Mouse (Mus musculus) cerebellum, adult 8-10 months (tissue): ENCODE data around the gene Kcnc1.

Source experiments
- DNase-seq: peaks from one replicate; pipeline ENCODE4 v3.0.0; 2022

Kcnc1 gene

DNA sequence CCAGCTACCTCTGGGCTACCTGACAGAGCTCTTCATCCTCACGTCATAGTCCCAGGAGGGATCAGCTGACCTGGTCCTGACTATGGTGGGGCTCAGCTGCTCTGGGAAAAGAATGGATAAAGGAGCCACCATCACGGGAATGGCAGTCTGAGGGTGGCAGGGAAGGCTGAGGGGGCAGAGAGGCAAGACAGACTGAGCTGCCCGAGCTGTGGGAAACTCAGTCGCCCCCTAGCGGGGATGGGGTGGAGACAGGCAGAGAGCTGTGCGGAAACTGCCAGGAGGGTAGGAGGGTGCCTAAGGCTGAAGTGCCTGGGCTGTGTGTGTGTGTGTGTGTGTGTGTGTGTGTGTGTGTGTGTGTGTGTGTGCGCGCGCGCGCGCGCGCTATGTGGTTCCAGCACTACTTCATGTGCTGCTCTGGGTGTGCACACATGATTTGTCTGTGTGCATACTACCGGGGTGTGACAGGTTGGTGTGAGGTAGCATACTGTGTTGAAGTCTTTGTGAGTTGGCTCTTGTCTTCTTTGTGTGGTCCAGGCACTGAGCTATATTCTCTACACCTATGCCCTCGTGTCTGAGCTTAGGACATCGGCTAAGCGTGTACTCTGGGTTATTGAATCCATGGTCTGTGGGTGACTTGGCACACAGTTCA, 26.6 kb downstream of the Kcnc1 start:
- DNase-seq = peak; percentile 81

DNA sequence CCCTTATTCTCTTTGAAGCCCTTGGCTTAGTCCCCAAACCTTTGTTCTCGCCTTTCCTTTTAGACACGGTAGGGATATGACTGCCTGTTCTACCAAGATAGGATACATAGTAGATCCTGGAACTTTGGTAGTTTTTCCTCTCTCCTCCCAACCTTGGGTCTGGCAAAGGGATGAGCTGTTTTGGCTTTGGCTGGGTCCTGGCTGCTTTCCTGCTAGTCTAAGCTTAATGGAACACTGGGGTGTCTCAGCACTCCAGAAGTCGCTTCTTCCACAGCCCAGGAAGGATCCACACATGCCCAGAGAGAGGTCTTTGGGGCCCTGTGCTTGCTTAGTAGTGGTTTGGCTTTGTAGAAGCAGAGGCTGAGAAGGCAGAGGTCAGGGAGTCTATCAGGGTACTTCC, 27.7 kb downstream of the Kcnc1 start:
- no peak for DNase-seq

DNA sequence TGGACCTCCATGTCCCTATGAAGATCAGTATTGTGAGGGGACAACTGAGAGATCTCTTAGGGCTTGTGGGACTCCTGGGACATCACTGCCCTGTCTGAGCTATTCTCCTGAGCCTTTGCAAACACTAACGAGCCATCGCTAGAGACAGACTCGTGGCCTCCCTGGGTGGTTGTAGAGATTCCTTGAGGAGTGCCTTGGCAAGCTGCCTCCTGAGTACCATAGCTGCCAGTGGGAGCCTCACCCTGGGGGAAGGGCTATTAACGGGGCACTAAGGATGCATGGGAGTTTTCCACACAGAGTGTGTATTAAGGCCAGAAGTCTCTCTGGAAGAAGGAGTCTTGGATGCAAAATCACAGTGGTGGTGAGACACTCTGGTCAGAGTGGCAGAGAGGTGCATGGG, 28.7 kb downstream of the Kcnc1 start:
- DNase-seq = no peak

DNA sequence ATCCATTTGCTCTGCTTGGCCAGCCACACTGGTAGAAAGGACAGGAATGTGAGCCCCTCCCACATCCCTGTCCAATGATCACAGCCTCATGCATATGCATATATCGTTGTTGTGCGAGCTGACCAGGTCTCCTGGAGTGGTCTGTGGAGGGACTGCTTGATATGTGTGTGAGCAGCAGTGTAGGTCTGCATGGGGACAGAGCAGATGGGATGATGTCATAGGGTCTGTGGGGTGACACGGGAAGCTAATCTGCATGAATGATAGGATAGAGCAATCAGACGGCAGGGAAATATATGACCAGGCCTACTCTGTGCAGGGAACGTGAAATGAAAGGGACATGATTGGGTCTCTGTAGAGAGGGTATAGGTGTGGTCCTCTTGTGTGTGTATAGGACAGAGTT, 37.6 kb downstream of the Kcnc1 start:
- no peak for DNase-seq

DNA sequence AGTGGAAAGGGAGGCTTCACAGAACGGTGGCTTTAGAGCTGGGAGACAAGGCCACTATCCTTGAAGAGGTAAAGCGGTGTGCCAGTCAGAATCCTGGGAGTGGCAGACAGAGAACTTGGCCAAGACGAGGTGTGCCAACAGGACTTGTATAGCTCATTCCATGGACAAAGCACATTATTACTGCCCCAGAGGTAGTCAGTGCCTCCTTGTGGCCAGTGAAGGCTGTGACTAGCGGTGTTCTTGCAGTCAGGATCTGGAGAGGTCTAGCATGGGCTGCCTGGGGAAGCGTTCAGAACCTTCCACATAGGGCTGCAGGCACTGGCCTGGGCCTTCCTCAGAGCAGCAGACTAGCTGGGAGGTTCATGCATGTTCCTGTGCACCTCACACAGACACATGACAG, 39.5 kb downstream of the Kcnc1 start:
- DNase-seq = no peak

DNA sequence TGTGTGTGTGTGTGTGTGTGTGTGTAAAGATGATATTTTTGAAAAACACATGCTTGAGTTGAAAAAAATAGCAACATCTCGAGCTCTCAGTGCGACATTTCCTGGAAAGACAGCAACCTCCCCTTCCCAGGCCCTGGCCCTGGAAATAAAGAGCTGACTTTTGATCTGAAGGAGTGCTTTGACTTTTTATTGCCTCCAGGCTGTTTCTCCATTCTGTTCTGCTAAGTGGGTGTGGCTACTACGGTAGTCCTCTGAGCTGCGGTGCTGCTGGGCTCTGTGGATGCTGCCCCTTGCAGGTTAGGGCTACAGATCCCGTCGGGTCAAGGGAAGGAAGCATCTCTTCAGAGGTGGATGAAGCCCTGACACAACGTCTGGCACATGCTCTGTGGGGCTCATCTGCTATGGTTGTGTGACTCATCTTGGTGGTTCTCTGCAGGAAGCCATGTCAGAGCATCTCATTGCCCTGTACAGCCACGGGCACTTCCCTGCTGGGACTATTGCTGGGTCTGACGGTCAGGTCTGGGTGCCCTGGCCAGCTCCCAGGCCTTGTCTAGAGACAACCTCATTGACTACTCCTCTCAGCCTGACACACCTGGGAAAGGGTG, 42.3 kb downstream of the Kcnc1 start:
- DNase-seq = no peak

DNA sequence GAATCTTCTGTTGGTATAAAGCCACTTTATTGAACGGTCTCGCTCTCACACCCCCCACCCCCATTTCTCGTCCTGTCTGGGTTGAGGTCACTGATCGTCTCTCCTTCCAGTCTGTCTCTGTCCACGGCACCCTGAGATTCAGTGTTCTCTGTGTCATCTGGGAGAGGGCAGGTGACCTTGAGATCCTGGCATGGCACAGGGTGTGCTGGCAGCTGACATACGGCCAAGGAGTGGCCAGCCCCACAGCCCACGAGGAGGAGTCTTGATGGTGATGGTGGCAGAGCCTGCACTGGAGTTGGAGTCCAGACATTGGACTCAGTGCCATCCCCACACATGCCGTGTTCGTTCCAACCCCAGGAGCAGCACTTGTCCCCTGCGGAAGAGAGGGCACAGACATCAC, 46.9 kb downstream of the Kcnc1 start:
- no peak for DNase-seq

DNA sequence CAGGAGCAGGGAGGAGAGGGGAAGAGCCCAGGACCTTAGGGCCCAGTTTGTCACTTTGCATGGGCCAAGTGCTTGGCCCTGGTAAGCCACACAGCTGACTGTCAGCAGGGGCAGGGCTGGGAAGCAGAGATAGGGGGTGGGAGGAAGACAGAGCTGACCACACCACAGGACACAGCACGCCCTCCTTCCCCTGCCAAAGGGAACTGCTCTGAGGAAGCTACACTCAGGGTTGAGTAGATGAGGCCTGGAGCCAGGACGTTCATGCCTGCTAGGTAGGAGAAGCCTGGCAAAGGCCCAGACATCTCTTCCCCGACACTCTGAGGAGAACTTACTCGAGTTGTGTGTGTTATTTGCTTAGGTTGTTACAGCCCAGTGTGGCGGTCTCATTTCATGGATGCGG, 49.6 kb downstream of the Kcnc1 start:
- DNase-seq = peak; percentile 67

DNA sequence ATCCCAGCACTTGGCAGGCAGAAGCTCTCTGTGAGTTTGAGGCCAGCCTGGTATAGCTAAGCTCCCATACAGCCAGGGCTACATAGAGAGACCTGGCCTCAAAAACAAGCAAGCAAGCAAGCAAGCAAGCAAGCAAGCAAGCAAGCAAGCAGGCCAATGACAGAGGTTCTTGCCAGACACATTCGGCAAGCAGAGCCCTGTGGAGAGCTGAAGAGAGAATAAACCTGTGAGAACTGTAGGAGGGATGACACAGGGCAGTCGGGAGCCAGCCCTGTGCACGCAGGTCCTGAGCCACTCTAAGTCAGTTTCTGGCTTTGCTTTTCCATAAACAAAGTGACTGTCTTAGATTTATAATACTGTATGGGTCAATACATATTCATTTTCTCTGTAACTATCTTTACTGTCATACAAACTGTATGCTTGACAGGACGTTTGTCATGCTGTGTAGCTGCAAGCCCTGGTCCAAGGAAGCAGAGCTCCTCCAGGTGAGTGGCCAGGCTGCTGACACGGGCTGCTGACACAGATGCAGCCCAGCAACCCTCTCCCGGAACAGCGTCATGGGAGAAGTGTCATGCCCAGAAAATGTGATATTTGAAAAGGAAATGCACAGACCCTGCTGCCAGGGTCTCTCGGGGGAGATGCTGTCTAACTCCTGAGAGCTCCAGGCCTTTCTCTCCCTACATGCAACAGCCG, 51.3 kb downstream of the Kcnc1 start:
- DNase-seq = no peak

DNA sequence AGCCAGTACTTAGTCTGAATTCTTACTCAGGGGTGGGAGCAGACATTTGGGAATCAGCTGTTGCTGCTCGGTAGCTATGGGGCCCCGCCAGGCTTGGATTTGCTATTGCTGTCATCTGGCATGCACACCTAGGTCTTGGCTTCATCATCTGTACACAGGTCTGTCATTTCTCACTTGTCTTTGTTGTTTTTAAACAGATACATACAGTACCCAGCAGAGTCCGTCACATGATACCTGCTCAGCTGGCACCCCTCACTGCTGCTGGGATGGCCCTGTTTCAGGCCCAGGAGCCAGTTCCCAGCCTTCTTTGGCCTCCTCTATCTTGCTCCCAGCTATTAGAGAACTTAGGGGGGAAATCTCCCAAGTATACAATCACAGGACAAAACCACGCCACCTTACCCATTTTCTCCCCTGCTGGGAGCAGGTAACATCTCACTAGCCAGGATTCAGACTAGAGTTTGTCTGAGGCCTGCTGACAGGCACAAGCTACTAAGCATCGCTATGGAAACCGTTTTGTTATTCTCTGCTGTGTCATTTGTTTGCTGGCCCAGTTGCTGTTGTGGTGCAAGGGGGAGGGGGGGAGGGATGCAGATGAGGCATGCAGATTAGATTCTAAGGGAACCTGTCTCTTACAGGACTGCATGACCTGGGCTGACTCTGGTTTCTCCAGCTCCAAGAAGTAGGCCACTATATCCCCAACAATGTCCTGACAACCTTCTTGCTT, 52.8 kb downstream of the Kcnc1 start:
- no peak for DNase-seq

DNA sequence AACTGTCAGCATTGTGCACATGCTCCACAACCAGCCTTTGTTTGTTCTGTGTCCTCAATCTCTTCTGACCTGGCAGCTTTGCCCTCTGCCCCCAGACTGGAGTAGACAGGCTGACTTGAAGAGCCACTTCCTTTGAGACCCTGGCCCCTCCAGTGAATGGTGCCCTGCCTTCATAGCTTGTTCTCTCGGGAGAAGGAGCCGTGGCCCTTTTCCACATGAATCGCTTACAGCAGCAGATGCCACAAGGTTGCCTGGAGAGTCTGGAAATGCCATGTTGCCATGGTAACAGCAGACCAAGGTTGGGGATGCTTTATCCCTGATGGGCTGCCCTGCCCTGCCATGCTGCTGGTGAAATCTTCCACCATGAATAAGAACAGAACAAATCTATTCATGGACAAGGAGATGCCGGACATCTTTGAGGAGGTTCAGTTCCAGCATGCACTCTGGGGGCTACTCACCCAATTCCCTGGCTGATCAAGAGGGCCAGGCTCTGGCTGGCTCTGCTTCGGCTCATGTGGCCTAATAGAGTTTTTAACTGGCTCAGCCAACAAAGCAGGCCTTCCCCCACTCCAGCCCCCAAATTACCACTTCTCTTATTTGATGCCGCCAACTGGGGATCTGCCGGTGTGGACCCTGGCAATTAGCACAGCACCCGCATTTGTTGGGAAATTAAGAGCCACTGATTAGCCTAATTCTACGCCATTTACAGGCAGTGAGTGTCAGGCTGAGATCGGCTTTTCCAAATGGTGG, 57.8 kb downstream of the Kcnc1 start:
- peak; percentile 75 for DNase-seq

DNA sequence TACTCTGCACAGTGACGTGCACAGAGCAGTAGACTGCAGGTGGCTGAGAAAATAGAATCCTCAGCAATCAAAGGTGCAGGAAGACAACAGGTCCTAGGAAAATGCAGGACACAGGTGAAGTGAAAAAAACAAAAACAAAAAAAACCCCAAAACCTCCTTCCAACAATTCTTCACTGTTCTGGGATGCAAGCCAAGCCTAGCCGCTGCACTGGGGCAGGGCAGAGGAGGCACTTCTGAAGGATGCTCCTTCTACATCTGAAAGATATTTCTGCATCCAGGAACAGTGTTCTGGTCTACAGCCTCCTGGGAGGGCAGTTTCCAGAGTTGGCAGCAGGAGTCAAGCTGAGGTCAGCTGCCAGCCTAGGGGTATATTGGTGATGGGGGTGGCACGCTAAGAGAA, 61.6 kb downstream of the Kcnc1 start:
- no peak for DNase-seq

DNA sequence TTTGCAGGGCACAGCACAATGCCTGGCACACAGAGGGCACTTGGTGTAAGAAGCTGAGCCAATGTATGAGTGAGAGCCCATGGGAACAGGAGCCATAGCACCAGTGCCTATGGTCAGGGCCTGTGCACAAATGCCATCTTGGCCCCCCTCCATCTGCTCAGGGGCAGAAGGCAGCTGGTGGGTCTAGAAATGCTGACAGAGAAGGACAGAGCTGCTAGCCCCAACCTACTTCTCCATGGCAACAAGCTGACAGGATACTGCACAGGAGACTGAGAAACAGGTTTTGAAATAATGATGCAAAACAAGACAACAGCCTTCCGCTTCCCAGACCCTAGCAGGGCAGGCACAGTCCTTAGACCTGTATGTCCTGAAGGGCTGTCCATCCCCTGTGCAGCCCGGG, 62.9 kb downstream of the Kcnc1 start:
- peak; percentile 64 for DNase-seq

DNA sequence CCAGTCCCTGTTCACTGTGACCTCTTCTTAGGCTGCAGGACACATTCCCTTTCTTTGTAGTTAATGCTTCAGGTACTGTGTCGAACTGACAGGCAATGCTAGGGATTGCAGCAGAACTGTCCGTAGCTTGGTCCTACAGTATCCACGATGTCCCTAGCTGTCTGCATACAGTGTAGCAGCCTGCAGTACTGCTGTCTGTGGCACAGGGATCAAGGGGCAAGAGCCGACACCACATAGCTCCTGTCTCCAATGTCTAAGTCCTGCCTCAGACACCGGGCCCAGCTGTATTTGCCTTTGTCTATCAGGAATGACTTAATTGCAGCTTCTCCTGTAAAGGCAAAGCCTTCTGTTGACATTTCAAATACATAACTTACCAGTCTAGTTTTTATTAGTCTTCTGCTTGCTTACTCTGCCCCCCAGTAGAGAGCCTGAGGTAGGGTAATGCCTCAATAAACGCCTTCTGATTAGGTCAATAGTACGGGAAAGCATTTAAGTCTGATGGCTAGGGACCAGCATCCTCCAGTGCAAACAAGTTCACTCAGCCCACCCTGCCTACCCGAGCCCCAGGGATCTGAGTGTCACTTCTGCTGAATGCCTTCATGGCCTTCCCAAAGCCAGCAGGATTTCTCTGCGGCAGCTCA, 63.4 kb downstream of the Kcnc1 start:
- no peak for DNase-seq

DNA sequence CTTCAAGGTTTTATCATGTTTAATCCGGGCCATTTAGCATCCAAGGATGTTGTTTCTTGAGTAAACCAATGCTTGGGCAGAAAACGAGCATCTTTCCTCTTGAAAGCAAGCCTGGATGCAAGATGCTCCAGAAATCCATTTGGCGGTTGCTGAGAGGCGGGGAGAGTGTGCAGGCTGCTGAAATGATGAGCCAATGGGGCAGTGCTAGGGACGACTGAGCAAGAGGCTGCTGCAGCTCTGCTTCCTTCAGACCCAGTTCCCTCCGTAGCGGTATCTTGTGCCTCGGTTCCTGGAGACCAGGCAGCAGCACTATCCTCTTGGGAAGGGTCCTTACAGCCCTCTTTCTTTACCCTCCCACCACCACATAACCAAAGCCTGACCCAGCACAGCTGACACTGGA, 66.0 kb downstream of the Kcnc1 start:
- no peak for DNase-seq

DNA sequence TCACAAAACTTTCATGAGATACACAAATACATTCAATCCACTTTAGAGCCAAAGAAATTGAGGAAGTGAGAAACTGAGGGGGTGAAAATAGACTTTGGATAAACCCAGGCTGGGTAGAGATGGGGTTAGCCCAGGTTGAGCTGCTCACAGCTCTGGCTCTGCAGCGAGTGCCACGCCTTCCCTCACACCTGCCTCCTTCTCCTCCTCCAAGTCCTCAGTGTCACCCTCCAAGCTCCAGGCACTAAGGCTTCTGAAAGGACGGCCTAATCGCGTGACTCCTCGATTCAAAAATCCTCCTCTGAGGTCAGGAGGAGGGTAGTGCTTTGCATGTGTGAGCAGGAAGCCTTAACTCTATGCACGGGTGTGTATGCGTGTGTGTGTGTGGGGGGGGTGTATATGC, 66.8 kb downstream of the Kcnc1 start:
- DNase-seq = no peak

DNA sequence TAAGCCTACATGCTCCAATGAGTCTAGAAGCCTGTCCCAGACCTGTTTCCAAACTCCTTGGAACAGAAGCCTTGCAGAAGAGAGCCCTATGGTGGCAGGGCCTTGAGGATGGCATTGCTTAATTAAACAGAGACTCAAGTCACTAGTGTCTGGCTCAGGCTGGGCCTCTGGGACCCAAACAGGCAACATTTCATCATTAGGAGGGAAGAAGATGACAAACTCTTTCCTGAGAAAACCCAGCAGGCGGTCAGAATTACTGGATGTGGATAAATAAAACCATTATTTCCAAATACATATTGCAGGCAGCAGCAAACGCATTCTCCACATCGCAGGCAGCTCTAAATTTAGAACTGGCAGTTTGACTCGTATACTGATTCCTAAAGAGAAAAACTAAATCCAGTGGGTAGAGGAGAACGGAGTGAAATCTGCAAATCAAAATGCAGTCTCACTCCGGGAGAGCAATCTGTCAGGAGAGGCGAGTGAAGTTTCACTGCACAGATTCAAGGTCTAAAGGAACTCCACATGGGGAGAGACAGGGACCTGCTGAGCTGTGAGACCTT, 70.2 kb downstream of the Kcnc1 start:
- no peak for DNase-seq

DNA sequence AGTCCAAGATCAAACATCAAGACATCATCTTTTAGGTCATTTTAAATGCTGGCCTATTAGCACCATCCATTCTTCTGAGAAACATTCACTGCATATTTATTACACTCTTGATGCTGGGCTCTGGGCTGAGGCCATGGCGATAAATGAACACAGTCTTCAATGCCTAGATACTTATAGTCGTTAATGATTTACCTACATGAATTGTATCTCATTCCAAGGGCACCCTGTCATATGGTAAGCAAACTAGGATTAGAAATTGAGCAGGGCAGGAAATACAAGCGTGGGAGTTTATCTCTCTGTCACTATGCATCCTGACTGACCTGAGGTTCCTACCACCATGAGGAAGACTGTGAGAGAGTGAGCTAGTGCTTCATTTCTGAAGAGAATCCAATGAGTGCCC, 73.2 kb downstream of the Kcnc1 start:
- DNase-seq = no peak

DNA sequence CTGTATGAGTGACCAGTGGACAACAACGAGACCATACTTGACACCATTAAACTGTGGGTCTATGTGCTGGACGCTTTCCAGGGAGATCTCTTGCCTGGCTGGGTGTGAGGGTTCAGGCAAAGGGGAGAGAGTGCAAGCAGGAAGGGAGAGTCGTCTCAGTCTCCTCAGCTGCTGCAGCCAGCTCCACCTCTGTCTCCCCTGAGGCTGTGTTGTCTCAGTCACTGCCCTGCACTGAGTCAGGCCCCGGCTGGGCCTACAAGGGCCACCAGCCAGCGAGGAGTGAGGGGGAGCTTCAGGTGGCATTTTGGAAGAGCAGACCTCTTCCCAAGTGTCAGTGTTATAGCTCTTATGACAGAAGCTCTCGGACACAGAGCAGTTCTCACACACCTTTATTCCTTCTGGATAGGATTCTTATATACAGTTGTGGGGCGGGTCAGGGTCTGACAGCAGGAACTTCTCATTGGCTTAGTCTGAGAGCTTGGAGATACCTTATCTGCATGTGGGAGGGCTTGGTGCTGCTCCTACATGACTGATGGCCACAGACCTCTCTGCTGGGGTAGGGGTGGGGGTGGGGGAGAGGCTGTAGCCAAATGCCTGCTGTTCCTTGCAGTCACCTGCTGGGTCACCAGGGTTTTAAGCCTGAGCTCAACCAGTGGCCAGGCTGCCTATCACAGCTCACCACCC, 74.9 kb downstream of the Kcnc1 start:
- no peak for DNase-seq

DNA sequence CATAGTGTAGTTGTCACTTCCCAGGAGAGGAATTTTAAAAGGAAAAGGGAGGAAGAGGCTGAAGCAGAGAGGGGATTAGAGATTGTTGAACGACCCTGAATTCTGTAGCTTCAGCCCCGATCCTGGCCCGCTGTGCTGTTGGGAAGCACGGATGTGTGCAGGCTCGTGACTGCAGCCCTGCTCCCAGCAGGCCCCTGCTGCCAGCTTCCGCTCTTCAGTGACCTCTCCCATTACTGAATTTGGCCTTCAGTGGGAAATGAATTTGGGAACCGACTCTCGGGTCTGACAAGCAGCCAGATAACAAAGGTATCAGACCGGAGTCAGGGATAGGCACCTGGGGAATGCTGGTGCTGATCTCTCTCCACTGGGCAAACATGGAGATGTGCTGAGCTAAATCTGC, 76.8 kb downstream of the Kcnc1 start:
- no peak for DNase-seq

DNA sequence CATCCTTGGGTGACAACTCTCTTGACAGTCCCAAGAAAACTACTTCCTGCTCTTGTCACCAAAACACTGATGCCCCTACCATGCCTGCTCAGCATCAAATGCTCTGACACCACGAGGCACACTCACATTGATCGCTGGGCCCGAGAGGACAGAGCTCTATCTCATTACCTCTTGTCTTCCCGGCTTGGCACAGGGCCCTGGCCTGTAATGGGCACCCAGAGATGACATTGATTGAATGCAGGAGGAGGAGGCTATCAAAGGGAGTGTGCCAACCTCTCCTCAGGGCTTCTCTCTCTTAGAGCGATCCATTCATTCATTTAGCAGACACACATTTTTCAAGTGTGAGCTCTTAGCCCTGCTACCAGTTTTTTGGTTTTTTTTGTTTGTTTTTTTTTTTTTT, 79.2 kb downstream of the Kcnc1 start:
- DNase-seq = no peak

DNA sequence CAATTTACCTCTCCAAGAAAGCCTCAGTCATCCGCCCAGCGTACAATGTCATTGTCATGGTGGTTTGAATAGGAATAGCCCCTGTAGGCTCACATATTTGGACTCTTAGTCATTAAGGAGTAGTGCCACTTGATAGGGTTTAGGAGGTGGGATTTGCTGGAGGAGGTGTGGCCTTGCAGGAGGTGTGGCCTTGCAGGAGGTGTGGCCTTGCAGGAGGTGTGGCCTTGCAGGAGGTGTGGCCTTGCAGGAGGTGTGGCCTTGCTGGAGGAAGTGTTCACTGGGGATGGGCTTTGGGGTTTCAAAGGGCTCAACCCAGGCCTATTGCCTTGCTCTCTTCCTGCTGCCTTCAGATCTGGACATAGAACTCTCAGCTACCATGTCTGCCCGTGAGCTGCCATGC, 81.2 kb downstream of the Kcnc1 start:
- DNase-seq = no peak
